Mouse (Mus musculus) cortical plate, adult 2 months (tissue): Measurements from ENCODE around the gene Tnfaip2.

ENCODE experiments used
- CTCF ChIP-seq: fragments of 200-500 bp; IDR thresholded peaks from 2 replicates; pipeline ENCODE4 v1.5.1; 2011; ENCODE audit warnings: mild to moderate bottlenecking, control low read depth, low read length; ENCODE audit not compliant: insufficient read depth; ENCODE audit errors: extremely low read depth
- POLR2A ChIP-seq: fragments of 200-500 bp; IDR thresholded peaks from 2 replicates; pipeline ENCODE4 v1.6.1; 2011; ENCODE audit warnings: mild to moderate bottlenecking, low read length, control low read depth; ENCODE audit not compliant: insufficient read depth; ENCODE audit errors: extremely low read depth

- no peak for TF ChIP-seq CTCF
- no peak for TF ChIP-seq POLR2A
These were observed 42.9 kb downstream of the Tnfaip2 start for GRCm38 (mm10) chr12:111485046-111485651.
